Mouse (Mus musculus) kidney, adult 2 months (tissue): ENCODE results near the gene Zan. TPM values are rescaled to one million over a fixed set of nuclear protein-coding genes. Genes with fewer than 3 reads are reported as not detected.

Experiments used
- DNase-seq: peaks from one replicate; pipeline ENCODE4 v3.0.0; 2021
- H3K27ac ChIP-seq: fragments of 200-500 bp; 2 replicates; pipeline ENCODE4 v1.5.1; 2012; ENCODE audit warnings: low read depth, low read length, control low read depth, inconsistent platforms; ENCODE audit not compliant: insufficient read depth
- H3K27me3 ChIP-seq: fragments of 200-500 bp; replicated peaks from 2 replicates; pipeline ENCODE4 v1.6.1; 2012; ENCODE audit warnings: mild to moderate bottlenecking, moderate library complexity, low read length, inconsistent platforms; ENCODE audit not compliant: control insufficient read depth, insufficient read depth
- H3K36me3 ChIP-seq: fragments of 200-500 bp; 2 replicates; pipeline ENCODE4 v1.6.1; 2012; ENCODE audit warnings: mild to moderate bottlenecking, moderate library complexity, low read length, inconsistent platforms; ENCODE audit not compliant: control insufficient read depth, insufficient read depth
- H3K4me1 ChIP-seq: fragments of 200-500 bp; 2 replicates; pipeline ENCODE4 v1.6.1; 2011; ENCODE audit warnings: low read length; ENCODE audit not compliant: control insufficient read depth, insufficient read depth
- H3K4me3 ChIP-seq: fragments of 200-500 bp; 2 replicates; pipeline ENCODE4 v1.5.1; 2011; ENCODE audit warnings: mild to moderate bottlenecking, low read depth, low read length, control low read depth; ENCODE audit not compliant: insufficient read depth
- CTCF ChIP-seq: fragments of 200-500 bp; conservative IDR thresholded peaks from 2 replicates; pipeline ENCODE4 v1.5.1; 2011; ENCODE audit warnings: low read depth, mild to moderate bottlenecking, control low read depth, low read length, moderate library complexity, mixed read lengths; ENCODE audit not compliant: insufficient read depth, insufficient read length
- POLR2A ChIP-seq: fragments of 200-500 bp; IDR thresholded peaks from one replicate; pipeline ENCODE4 v1.6.1; 2011; ENCODE audit warnings: low read depth, low read length, control low read depth
- WGBS: fragments of 180-500 bp; shearing (Covaris S2); methylation state at CpG from one replicate; pipeline ENCODE4 v1.1.7; 2018; 5-methylcytosine and 5-hydroxymethylcytosine counted together
- polyA plus RNA-seq: library from polyadenylated mRNA; depleted of rRNA; stranded (reverse); fragments of >200 nt; gene quantifications from 2 replicates; pipeline ENCODE4 v1.2.3, GENCODE M21; 2012

Gene Zan
- polyA plus RNA-seq, 1 experiment: 0.16 TPM

GRCm38 (mm10) chr5:137346388-137346787, 130.5 kb downstream of the Zan start:
- H3K4me3 ChIP-seq: no peak overlapping the region
- no peak for DNase-seq
- 86% methylated on average over 1 of the region's 1 CpGs for WGBS
- H3K27me3 ChIP-seq: no peaks in the 10 kb centered on the region
- H3K36me3 ChIP-seq: no peaks in the 10 kb centered on the region
- TF ChIP-seq CTCF: no peak
- TF ChIP-seq POLR2A: no peak
- H3K27ac ChIP-seq: peak overlapping the region; percentile 96
- H3K4me1 ChIP-seq: peaks cover 18% of the 10 kb centered on the region; the same call in 1 of the 2 replicates

DNA sequence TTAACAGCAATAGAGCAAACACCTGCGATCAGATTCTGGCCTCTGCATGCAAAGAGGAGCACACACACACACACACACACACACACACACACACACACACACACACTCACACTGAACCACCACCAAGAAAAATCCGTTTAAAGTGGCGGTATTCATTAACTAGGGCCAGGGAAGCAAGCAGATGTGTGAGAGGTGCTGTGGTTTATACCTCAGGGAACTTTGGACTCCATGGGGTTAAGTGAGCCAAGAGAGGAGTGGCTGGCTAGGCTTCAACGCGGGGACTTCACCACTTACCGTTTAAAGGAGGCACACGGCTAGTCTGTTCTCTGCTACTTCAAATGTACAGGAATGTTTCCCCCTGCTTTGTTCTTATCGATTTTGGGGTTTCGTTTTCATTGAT, 131.0 kb downstream of the Zan start:
- WGBS: 10% methylated on average over 9 of the region's 9 CpGs
- peak overlapping the region; percentile 96 for H3K27ac ChIP-seq
- no peak for TF ChIP-seq CTCF
- TF ChIP-seq POLR2A: no peak
- no peak overlapping the region for H3K4me3 ChIP-seq
- no peaks in the 10 kb centered on the region for H3K27me3 ChIP-seq
- peaks cover 18% of the 10 kb centered on the region; the same call in 1 of the 2 replicates for H3K4me1 ChIP-seq
- H3K36me3 ChIP-seq: no peaks in the 10 kb centered on the region
- DNase-seq: peak; percentile 94

DNA sequence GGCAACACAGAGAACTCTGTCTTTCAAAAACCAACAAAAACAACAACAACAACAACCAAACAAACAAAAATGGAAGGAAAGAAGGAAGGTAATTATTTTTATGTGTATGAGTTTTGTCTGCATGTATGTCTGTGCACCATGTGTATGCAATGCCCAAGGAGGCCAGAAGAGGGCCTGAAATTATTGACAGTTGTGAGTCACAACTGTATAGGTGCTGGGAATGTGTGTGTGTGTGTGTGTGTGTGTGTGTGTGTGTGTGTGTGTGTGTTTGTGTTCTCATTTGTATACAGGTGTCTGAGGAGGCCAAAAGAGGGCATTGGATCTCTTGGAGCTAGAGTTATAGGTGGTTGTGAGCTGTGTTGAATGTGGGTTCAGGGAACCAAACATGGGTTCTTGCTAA, 133.0 kb downstream of the Zan start:
- no peaks in the 10 kb centered on the region for H3K27me3 ChIP-seq
- TF ChIP-seq POLR2A: no peak
- no peak for TF ChIP-seq CTCF
- H3K4me1 ChIP-seq: peaks cover 17% of the 10 kb centered on the region; the same call in 1 of the 2 replicates
- DNase-seq: no peak
- H3K27ac ChIP-seq: no peak overlapping the region
- H3K36me3 ChIP-seq: no peaks in the 10 kb centered on the region
- H3K4me3 ChIP-seq: no peak overlapping the region

GRCm38 (mm10) chr5:137343412-137343811, 133.5 kb downstream of the Zan start:
- Histone ChIP-seq H3K4me3 (no peak overlapping the region), H3K27me3 (no peaks in the 10 kb centered on the region), H3K4me1 (peaks cover 17% of the 10 kb centered on the region; the same call in 1 of the 2 replicates), H3K27ac (no peak overlapping the region), H3K36me3 (no peaks in the 10 kb centered on the region)
- WGBS: 97% methylated on average over 5 of the region's 5 CpGs
- TF ChIP-seq POLR2A: no peak
- no peak for TF ChIP-seq CTCF
- DNase-seq: no peak

DNA sequence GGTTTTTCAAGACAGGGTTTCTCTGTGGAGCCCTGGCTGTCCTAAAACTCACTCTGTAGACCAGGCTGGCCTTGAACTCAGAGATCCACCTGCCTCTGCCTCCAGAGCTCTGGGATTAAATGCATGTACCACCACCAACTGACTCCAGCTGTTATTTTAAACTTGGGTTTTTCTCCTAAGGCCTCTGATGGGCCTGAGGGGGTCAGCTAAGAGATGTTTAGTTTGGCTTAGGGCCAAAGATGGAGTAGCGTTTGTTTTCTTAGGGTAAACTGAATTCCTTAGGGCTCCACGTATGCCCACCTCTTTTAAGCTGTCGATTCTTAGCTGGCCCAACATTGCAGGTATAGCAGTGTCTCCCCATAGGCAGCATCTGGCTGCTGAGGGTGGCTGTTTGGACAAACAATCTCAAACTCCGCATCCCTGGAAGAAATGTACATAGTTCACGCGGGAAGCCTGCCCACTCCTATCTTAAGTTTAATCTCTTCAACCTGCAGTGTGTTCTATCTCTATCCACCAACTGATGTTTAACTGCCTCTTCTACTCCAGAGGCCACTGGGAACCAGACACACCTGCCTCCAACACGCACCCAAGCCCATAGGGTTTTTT, 134.4 kb downstream of the Zan start:
- no peak overlapping the region for H3K4me3 ChIP-seq
- H3K27ac ChIP-seq: no peak overlapping the region
- H3K36me3 ChIP-seq: no peaks in the 10 kb centered on the region
- no peak for DNase-seq
- no peak for TF ChIP-seq CTCF
- no peak for TF ChIP-seq POLR2A
- 60% methylated on average over 7 of the region's 7 CpGs for WGBS
- H3K4me1 ChIP-seq: peaks cover 16% of the 10 kb centered on the region; the same call in 1 of the 2 replicates
- H3K27me3 ChIP-seq: no peaks in the 10 kb centered on the region

DNA sequence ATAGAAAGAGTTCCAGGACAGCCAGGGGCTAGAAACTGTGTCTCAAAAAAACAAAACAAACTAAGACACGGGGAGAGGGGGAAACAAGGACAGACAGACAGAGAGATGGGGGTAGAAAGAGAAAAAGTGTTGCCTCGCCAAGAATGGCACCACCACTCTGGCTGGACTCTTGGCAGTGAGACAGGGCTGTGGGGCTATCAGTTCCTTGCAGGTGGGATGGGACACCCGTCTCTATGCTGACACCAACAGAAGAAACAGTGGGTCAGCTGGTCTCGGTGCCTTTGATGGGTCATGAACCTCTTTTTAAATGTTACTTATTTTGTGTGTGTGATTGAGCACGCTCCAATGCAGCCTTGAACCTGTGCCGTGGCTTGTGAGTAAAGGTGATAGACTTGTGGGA, 136.6 kb downstream of the Zan start:
- peak overlapping the region; percentile 96 for H3K27ac ChIP-seq
- no peaks in the 10 kb centered on the region for H3K36me3 ChIP-seq
- WGBS: 70% methylated on average over 6 of the region's 6 CpGs
- TF ChIP-seq POLR2A (no peak), CTCF (no peak)
- no peak overlapping the region for H3K4me3 ChIP-seq
- H3K27me3 ChIP-seq: no peaks in the 10 kb centered on the region
- no peak for DNase-seq
- peaks cover 11% of the 10 kb centered on the region; the same call in 1 of the 2 replicates for H3K4me1 ChIP-seq

- WGBS: 26% methylated on average over 22 of the region's 22 CpGs
- no peak for TF ChIP-seq CTCF
- no peak for TF ChIP-seq POLR2A
- Histone ChIP-seq H3K36me3 (no peaks in the 10 kb centered on the region), H3K27me3 (no peaks in the 10 kb centered on the region), H3K4me3 (peak overlapping the region; percentile 80), H3K4me1 (peaks cover 10% of the 10 kb centered on the region; the same call in 1 of the 2 replicates), H3K27ac (peak overlapping the region; percentile 96)
- DNase-seq: peak; percentile 84
Measured at GRCm38 (mm10) chr5:137339290-137339979, 137.4 kb downstream of the Zan start.
